Mouse (Mus musculus): ENCODE results near the gene Gm3286. TPM values are rescaled to one million over a fixed set of nuclear protein-coding genes. Genes with fewer than 3 reads are reported as not detected.
"Not testable (repeated sequence)": the region's sequence is repeated elsewhere in the genome, so short reads cannot be mapped to it uniquely, and the experiment has no call there.

Gene Gm3286
- polyA plus RNA-seq (2016; fragmentation: Nextera tagmentation; extraction: Ambion mirVana): not detected in 2 replicates

DNA sequence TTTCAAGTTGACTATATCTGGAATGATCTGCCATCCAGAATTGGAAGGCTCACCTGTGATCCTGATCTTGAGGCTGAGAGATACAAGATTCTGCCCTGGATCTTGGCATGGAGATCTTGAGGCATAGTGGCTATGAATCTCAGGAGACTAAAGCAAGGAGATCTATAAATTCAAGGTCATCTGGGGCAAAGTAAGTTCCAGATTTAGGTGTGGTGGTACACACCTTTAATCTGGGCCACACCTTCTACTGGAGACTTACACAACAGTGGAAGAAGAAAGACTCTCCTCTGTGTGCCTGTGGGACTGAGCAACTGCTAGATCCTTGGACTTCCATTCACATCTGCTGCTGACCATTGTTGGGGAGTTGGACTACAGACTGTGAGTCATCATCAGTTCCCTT, at the start of gene Gm3286:
TSS of gene Gm3286 (plus strand) at position 301 of the 400 bp plus-strand sequence.
- H3K4me2 ChIP-seq; H3K36me3 ChIP-seq; H3K27ac ChIP-seq (ENCODE audit: poor library complexity, severe bottlenecking); H3K9me3 ChIP-seq (replicated peaks); ATAC-seq (ENCODE audit: insufficient number of reproducible peaks, low FRiP score); H3K4me3 ChIP-seq; H3K4me1 ChIP-seq (replicated peaks); H3K9ac ChIP-seq; H3K27me3 ChIP-seq (replicated peaks): not testable (repeated sequence)

Other genes starting within 250 kb of the Gm3286 start
- gene Gm10424, start 238.0 kb upstream of the Gm3286 start, polyA plus RNA-seq (2016; fragmentation: Nextera tagmentation; extraction: Ambion mirVana): not detected in 2 replicates
- not detected in 2 replicates for gene Gm3259, start 204.8 kb upstream of the Gm3286 start, polyA plus RNA-seq (2016; fragmentation: Nextera tagmentation; extraction: Ambion mirVana)
- not detected in 2 replicates for gene D5Ertd577e, start 54.0 kb upstream of the Gm3286 start, polyA plus RNA-seq (2016; fragmentation: Nextera tagmentation; extraction: Ambion mirVana)
- not detected in 2 replicates for gene Gm7971, start 84.1 kb downstream of the Gm3286 start, polyA plus RNA-seq (2016; fragmentation: Nextera tagmentation; extraction: Ambion mirVana)
- not detected in 2 replicates for gene Gm7978, start 225.4 kb downstream of the Gm3286 start, polyA plus RNA-seq (2016; fragmentation: Nextera tagmentation; extraction: Ambion mirVana)
- not detected in 2 replicates for gene Gm7982, start 231.3 kb downstream of the Gm3286 start, polyA plus RNA-seq (2016; fragmentation: Nextera tagmentation; extraction: Ambion mirVana)

Data from heart, embryonic 12.5 days (tissue).